Mouse (Mus musculus) heart, postnatal 10 days (tissue): ENCODE results near the gene Rpp21. TPM values are rescaled to one million over a fixed set of nuclear protein-coding genes. Genes with fewer than 3 reads are reported as not detected.
"Not testable (repeated sequence)": the region's sequence is repeated elsewhere in the genome, so short reads cannot be mapped to it uniquely, and the experiment has no call there.

Source experiments
- DNase-seq, 2 experiments: peaks; one replicate each; pipeline ENCODE4 v3.0.0; 2021
- intact Hi-C: fragments of 180-260 bp; cut with DNase I; formaldehyde crosslinking; loops from one replicate; pipeline ENCODE4 v1.15.1; 2025
- total RNA-seq, 2 experiments: library from RNA; stranded (reverse); gene quantifications; 2 replicates each; pipeline ENCODE4 v1.2.3; 2021

Rpp21 gene
- total RNA-seq, 2 experiments from 2014 or later = 33.4 to 34.7 TPM

DNA sequence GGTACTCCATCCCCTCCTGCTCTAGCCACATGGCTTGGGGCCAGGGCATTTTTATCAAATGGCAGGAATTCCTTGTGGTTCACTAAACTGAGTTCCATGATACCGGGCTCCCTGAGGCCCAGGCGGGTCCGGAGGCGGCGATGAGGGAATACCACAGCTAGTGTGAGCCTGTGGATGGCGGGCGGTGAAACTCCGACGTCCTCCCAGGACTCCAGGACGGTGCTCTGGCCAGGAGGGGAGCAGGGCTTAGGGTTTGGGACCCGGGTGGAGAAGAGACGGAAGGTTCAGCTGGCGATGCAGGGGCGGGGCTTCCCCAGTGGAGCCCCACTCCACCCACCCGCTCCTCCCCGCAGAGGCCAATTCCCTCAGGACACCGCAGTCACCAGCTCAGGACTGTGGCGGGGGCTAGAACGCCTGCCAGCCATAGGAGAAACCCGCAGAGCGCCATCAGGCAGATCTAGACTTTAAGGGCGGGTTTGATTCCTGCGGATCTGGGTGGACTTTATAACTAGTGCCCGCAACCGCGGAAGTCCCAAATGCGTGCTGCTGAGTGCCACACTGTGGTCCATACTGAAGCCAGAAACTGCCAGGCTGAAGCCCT is 20.4 kb downstream of the Rpp21 start:
- intact Hi-C loops = no loop called here
- no peak for DNase-seq

DNA sequence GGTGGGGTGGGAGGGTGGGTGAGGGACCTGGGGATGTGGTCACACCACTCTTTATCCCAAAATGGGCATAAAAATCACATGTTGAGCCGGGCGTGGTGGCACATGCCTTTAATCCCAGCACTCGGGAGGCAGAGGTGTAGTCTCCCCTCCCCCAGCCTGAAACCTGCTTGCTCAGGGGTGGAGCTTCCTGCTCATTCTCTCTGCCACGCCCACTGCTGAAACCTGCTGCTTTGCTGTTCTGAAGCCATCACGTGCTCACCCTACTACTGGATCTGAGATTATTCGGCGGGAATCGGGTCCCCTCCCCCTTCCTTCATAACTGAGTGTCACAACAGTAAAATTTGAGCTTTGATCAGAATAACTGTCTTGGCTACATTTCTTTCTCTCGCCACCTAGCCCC is 22.6 kb downstream of the Rpp21 start:
- DNase-seq, intact Hi-C loops: not testable (repeated sequence)

DNA sequence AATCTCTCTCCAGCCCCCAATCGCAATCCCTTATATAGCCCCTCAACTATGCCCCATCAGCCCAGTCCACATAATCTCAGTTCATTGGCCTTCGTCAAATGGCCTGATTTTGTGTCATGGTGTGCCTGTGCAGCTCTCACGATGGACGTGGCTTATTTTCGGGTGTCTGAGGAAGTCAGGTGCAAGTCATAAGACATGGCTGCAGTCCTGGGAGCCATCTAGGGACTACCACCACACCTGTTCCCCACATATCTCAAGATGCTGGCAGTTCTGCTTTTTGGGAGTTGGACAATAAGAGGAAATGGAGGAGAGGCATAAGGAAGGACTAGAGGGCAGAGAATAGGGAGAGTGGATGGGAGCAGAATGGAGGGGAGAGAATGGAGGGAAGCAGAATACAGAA is 24.3 kb downstream of the Rpp21 start:
- intact Hi-C loops = no loop called here
- DNase-seq = no peak

DNA sequence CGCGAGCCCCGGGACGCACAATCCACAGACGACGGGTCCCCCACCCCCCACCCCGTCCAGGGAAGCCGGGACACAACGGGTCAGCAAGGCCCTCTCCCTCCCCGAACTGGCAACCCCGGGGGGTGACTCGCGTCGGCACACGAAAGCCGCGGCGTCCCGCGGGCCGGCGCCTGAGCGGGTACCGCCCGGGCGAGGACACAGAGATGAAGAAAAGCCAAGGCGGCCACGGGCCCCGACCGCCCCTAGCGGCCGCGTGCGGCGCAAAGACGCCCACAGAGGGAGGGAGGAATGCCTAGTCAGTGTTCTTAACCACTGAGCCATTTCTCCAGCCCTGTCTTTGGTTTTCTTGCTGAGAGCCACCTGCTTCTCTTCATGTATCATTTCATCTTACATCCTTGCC is 26.6 kb downstream of the Rpp21 start:
- peak; percentile 72 to 81 for DNase-seq
- intact Hi-C loops = no loop called here

DNA sequence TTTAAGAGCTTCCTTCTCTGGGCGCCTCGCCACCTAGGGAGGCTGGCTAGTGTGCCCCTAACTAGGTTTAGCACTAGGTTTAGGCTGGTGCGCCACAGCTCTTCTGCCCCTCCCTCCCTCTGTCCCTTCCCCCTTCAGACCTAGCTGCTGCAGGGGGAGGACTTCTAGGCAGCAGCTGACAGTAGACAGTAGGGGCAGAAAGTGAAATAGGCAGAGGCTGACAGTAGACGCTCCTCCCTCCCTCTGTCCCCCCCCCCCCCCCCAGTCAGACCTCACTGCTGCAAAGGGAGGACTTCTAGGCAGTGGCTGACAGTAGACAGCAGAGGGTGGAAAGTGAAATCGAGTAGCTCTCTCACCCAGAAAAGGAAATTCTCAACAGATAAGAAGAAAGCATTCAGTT is 28.8 kb downstream of the Rpp21 start:
- intact Hi-C loops = no loop called here
- DNase-seq = no peak

DNA sequence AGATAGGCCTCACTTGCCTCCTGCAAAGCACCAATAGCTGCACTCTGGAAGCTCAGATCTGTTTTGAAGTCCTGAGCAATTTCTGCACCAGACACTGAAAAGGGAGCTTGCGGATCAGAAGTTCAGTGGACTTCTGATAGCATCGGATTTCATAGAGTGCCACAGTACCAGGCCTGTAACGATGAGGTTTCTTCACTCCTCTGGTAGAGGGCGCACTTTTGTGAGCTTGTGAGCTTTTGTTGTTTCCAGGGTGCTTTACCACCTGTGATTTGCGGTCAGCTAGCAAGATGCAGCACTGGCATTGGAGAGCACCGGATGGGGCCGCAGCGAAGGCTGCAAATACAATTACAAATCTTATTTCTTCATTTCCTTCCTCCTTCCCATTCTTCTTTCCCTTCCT is 30.9 kb downstream of the Rpp21 start:
- intact Hi-C loops = no loop called here
- peak in 1 of 2 experiments; percentile 21 for DNase-seq

DNA sequence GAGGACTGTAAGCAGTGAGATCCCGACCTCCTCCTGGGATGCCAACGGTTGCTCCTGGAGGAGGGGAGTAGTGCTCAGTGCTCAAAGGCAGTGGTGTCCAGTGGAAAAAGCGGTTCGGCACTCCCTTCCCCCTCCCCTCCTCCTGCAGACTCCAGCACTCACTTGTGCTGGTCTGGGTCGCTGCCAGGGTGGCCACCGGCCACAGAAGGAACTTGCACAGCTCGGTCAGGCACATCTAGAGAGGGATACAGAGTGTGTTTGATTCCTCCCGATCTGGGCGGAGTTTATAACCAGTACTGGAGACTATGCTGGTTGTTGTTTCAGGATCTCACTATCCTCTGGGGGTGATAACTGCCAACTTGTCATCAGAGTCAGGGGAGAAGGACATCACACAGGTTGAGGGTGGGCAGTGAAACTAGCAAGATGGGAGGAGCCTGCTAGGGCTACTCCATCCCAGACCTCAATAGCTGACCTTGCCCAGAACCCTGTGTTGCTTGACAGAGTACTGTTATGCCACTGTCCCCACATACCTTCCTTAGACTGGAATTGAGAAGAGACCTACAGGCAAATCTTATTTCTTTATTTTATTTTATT is 32.5 kb downstream of the Rpp21 start:
- peak; percentile 17 to 20 for DNase-seq
- intact Hi-C loops = no loop called here

DNA sequence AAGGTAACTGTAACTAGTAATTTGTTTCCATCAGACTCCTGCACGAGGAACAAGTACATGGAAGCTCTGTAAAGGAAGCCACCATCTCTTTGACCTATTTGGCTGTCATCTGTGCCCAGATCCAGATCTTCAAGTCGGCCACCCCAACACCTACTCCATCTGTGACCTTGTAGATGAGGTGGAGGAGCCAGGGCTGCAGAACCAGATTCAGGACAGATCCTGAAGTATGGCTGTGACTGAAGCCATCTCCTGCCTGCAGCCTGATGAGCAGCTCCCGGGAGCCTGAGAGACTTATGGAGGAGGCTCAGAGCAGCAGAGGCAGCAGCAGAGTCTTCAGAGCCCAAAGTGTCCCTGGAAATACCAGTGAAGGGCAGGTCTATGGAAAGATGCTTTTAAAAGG is 33.4 kb downstream of the Rpp21 start:
- DNase-seq = no peak
- intact Hi-C loops = no loop called here

DNA sequence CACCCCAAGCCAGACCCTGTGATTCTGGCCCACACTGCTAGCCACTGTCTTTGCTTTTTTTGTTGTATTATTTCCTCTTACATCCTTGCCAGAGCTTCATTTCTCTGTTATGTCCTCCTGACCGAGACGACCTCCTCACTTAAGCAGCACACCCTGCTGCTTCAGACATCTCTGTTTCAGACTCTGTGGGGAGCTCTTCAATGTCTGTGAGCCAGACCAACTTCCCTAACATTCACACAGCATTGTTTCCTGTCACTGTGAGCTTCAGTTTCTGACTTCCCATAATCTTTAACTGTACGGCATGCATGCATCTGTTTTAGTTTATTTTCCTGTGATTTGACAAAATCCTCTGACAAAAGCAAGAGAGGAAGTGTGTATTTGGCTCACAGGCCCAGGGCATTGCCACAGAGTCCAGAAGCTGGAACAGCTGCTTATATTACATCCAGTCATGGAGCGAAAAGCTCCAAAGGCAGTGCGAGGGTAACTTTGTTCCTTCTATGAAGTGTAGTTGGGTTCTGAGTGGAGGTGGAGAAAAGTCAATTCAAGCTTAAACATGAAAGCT is 39.2 kb downstream of the Rpp21 start:
- intact Hi-C loops = no loop called here
- DNase-seq = no peak

DNA sequence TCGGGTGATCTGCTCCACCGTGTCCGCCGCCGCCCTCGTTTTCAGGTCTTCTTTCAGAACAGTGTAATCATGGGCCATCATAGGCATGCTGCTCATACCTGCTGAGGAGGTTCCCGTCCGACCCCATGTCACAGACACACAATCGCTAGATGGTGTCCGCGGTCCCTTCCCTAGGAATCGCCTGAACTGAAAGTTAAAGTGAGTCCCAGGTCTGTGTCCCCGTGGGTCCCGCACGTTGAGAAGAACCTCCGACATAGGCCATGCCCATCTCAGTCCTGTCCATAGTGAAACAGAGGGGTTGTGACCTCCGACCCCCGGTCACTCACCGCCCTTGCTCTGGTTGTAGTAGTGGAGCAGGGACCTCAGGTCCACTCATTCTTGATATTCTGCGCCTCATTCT is 42.3 kb downstream of the Rpp21 start:
- intact Hi-C loops = no loop called here
- DNase-seq = no peak

DNA sequence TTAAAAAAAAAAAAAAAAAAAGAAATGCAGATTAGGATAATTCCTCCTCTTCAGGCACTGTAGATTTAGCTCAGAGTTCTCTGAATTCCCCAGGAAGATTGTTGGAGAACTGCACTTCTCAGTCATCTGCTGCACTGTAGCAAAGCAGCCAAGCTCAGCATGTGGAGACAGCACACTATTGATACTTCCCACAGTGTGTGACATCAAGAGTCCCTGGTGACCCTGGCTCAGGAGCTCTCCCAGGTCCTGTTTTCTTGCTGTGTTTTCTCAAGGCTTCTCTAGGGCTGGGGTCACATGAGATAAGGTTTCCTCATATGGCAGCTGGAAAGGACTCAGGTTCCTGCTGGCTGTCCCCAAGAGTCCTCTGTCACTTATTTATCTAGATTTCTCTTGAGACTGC is 51.0 kb downstream of the Rpp21 start:
- no peak for DNase-seq
- intact Hi-C loops = loop anchor here (5.0 kb wide), 1 partner anchor 120 kb away; no protein-coding TSS in a partner anchor

DNA sequence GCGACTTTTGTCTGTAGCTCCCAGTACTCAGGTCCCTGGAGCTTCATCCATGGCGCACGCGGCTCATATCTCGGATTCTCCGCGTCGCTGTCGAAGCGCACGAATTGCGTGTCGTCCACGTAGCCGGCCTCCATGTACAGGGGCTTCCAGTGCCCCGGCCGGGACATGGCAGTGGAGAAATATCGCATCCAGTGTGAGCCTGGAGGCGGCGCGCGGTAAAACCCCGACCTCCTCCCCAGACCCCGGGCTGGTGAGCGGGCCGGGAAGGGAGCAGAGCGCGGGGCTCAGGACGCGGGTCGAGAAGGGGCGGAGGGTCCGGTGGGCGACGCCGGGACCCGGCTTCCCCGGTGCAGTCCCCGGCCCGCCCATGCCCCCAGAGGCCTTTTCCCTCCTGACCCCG is 52.0 kb downstream of the Rpp21 start:
- no peak for DNase-seq
- intact Hi-C loops = loop anchor here (5.0 kb wide), 1 partner anchor 119 kb away; no protein-coding TSS in a partner anchor

Other genes with a start within 250 kb of the Rpp21 start
- 1 to 10 TPM; 2.2 to 3.3 TPM for gene H2-T24, start 237.5 kb downstream of the Rpp21 start, total RNA-seq
- gene H2-T23, start 225.2 kb downstream of the Rpp21 start, total RNA-seq = 10 to 100 TPM; 16.6 TPM
- gene H2-T22, start 215.3 kb downstream of the Rpp21 start, total RNA-seq = 10 to 100 TPM; 11.0 to 11.8 TPM
- under 1 TPM in 1 of 2 experiments, not detected in 1; 0.15 TPM for gene Gm6034, start 215.1 kb downstream of the Rpp21 start, total RNA-seq
- gene Gm11127, start 199.7 kb downstream of the Rpp21 start, total RNA-seq = 1 to 10 TPM; 2.1 to 2.4 TPM
- gene Gm19684, start 136.4 kb downstream of the Rpp21 start, total RNA-seq = under 1 TPM in 1 of 2 experiments, not detected in 1; 0.26 TPM
- not detected for gene Gm7030, start 128.6 kb downstream of the Rpp21 start, total RNA-seq
- under 1 TPM in 1 of 2 experiments, not detected in 1; 0.24 TPM for gene Gm8909, start 89.5 kb downstream of the Rpp21 start, total RNA-seq
- under 1 TPM in 1 of 2 experiments, not detected in 1; 0.34 TPM for gene H2-T3, start 67.8 kb downstream of the Rpp21 start, total RNA-seq
- 1 to 10 TPM; 7.8 to 8.0 TPM for gene Trim39, start 14.2 kb upstream of the Rpp21 start, total RNA-seq
- gene H2-M10.2, start 28.4 kb upstream of the Rpp21 start, total RNA-seq = not detected
- gene H2-M10.1, start 68.1 kb upstream of the Rpp21 start, total RNA-seq = not detected
- gene H2-M10.3, start 110.3 kb upstream of the Rpp21 start, total RNA-seq = not detected
- gene H2-M10.4, start 204.3 kb upstream of the Rpp21 start, total RNA-seq = not detected